Mouse (Mus musculus): Measurements from ENCODE around the gene Hspbap1. TPM values are rescaled to one million over a fixed set of nuclear protein-coding genes. Genes with fewer than 3 reads are reported as not detected.
A peak's percentile ranks its signal among the peaks of the same experiment; 100 is the strongest.

The Hspbap1 gene
- total and polyA plus RNA-seq, 3 experiments: 7.2 to 9.6 TPM; not detected in 1

DNA sequence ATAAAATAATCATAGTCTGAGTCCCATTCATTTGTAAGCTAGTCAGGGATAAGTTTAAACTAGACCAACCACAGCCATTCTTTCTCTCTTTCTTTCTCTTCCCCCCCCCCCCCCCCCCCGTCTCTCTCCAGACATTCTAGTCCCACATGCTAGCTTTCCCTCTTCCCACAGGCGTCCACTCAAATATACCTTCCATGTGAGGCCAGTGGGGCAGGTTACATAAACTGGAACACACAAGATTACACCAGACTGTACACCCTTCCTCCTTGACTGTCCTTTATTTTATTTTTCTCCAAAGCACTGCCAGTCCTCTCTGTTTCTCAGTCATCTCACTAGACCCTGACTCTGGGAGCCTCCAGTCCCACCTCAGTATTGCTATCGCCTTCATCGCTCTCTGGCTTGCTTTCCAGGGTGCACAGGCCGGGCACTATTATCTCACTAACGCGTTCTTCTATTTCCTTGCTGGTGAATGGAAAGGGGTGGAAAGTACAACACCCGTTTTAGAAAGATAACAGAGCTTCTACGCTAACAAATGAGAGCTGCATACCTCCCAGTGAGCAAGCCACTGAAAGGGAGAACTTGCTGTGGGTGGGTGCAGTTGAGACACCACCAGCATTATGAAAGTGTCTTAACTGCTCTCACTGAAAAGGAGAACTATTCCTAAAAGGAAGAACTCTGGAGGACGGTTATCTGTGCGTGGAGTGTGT, 6.4 kb upstream of the Hspbap1 start (continued):
- peak; percentile 51 for TF ChIP-seq MAX (IDR thresholded peaks at IDR 0.05; ENCODE audit: low read length)
- no peak for TF ChIP-seq E2F4 (IDR thresholded peaks at IDR 0.05; ENCODE audit: borderline replicate concordance, low read depth, low read length)
- peak; percentile 72; the same call in 1 of the 2 replicates for TF ChIP-seq BHLHE40 (IDR thresholded peaks at IDR 0.05; ENCODE audit: borderline replicate concordance, low read depth, low read length)
- TF ChIP-seq TCF12 (IDR thresholded peaks at IDR 0.05; ENCODE audit: low read depth, low read length): peak; percentile 90

GRCm38 (mm10) chr16:35764941-35765340, 5.2 kb upstream of the Hspbap1 start:
- H3K27ac ChIP-seq (ENCODE audit: control insufficient read depth, low read depth, low read length): peak overlapping the region; percentile 35

DNA sequence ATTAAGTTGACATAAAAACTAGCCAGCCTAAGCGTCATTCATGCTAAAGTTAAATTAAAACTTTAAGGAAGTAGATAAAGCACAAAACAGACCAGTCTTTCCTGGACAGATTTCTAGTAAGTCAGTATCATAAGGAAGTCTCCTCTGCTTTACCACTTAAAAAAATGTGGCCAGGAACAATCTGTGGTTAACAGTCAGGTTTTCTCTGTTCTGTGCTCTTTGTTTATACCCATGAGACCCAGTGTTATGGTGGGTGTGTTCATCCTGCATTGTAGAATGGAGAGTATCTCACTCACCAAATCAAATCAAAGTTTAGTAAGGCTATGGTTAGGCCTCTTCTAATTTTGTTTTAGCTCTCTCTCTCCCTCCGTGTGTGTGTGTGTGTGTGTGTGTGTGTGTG, 4.7 kb upstream of the Hspbap1 start:
- Histone ChIP-seq H3K4me3 (ENCODE audit: control insufficient read depth in 1 of 2, insufficient read depth in 1 of 2, low read depth in 2 of 2, low read length in 2 of 2) (no peak overlapping the region), H3K79me2 (ENCODE audit: control insufficient read depth, insufficient read depth, low read length, poor library complexity) (peaks cover 5% of the 10 kb centered on the region), H3K9me3 (replicated peaks; ENCODE audit: insufficient read depth, low read length) (no peaks in the 10 kb centered on the region), H3K36me3 (ENCODE audit: control insufficient read depth in 1 of 2, insufficient read depth in 2 of 2, low read length in 2 of 2) (peaks cover 0 to 17% of the 10 kb centered on the region in 2 experiments; a peak in 2 of 4 replicates), H3K27ac (ENCODE audit: control insufficient read depth, low read depth, low read length) (peak overlapping the region; percentile 35; the same call in 1 of the 2 replicates), H3K4me1 (ENCODE audit: control insufficient read depth in 1 of 2, insufficient read depth in 2 of 2, low read length in 2 of 2) (peaks cover 5 to 24% of the 10 kb centered on the region in 2 experiments), H3K9ac (ENCODE audit: control insufficient read depth, low read depth, low read length, poor library complexity, severe bottlenecking) (no peak overlapping the region), H3K27me3 (ENCODE audit: control insufficient read depth in 1 of 2, insufficient read depth in 2 of 2, low read length in 2 of 2) (no peaks in the 10 kb centered on the region)
- peak; percentile 65 for DNase-seq (ENCODE audit: low read depth, low spot score)
- TF ChIP-seq POLR2A (IDR thresholded peaks at IDR 0.05; ENCODE audit: control insufficient read depth in 1 of 2, insufficient read depth in 1 of 2, low read depth in 1 of 2, low read length in 2 of 2, poor library complexity in 1 of 2) (no peak), USF1 (IDR thresholded peaks at IDR 0.05; ENCODE audit: low read depth, low read length) (no peak), TBP (IDR thresholded peaks at IDR 0.05; ENCODE audit: low read depth, low read length) (peak; percentile 39; the same call in 1 of the 2 replicates), MYB (IDR thresholded peaks at IDR 0.05; ENCODE audit: low read depth, low read length) (no peak), MXI1 (IDR thresholded peaks at IDR 0.05; ENCODE audit: low read depth, low read length) (no peak), TAL1 (IDR thresholded peaks at IDR 0.05; ENCODE audit: low read length) (0 out of 2 replicates have a peak, but pooled peaks have one; percentile 8), CTCF (IDR thresholded peaks at IDR 0.05 in 2 of 3, conservative IDR thresholded peaks at IDR 0.05 in 1 of 3; ENCODE audit: control insufficient read depth in 1 of 3, insufficient read depth in 1 of 3, low read depth in 2 of 3, low read length in 3 of 3, poor library complexity in 1 of 3, severe bottlenecking in 1 of 3) (no peak), ETS1 (IDR thresholded peaks at IDR 0.05; ENCODE audit: low read depth, low read length) (peak; percentile 38; the same call in 1 of the 2 replicates), RCOR1 (IDR thresholded peaks at IDR 0.05; ENCODE audit: low read depth, low read length) (peak; percentile 90), MAFK (IDR thresholded peaks at IDR 0.05; ENCODE audit: borderline replicate concordance, low read depth, low read length) (no peak), KAT2A (conservative IDR thresholded peaks at IDR 0.05; ENCODE audit: low read depth, low read length) (no peak), GATA1 (IDR thresholded peaks at IDR 0.05; ENCODE audit: low read depth, low read length) (0 out of 2 replicates have a peak, but pooled peaks have one; percentile 6), CHD2 (IDR thresholded peaks at IDR 0.05; ENCODE audit: low read length) (no peak), ZC3H11A (IDR thresholded peaks at IDR 0.05; ENCODE audit: low read depth, low read length) (no peak), TCF12 (IDR thresholded peaks at IDR 0.05; ENCODE audit: low read depth, low read length) (no peak), ZKSCAN1 (IDR thresholded peaks at IDR 0.05; ENCODE audit: low read depth, low read length) (no peak), ELF1 (IDR thresholded peaks at IDR 0.05; ENCODE audit: low read depth, low read length) (0 out of 2 replicates have a peak, but pooled peaks have one; percentile 9), BHLHE40 (IDR thresholded peaks at IDR 0.05; ENCODE audit: borderline replicate concordance, low read depth, low read length) (no peak)

More at GRCm38 (mm10) chr16:35764941-35765340, 5.2 kb upstream of the Hspbap1 start:
- no peaks in the 10 kb centered on the region for H3K9me3 ChIP-seq (replicated peaks; ENCODE audit: insufficient read depth, low read length)
- no peak for TF ChIP-seq ELF1 (IDR thresholded peaks at IDR 0.05; ENCODE audit: low read depth, low read length)
- no peak for TF ChIP-seq EP300 (IDR thresholded peaks at IDR 0.05; ENCODE audit: low read depth in 1 of 2, low read length in 2 of 2)
- TF ChIP-seq JUND (IDR thresholded peaks at IDR 0.05; ENCODE audit: low read depth, low read length): no peak
- TF ChIP-seq MEF2A (IDR thresholded peaks at IDR 0.05; ENCODE audit: extremely low read depth, insufficient replicate concordance, low read depth, low read length, poor library complexity, severe bottlenecking): no peak
- peak overlapping the region; percentile 0; the same call in 1 of the 2 replicates for H3K9ac ChIP-seq (ENCODE audit: control insufficient read depth, low read depth, low read length, poor library complexity, severe bottlenecking)
- DNase-seq (ENCODE audit: low read depth, low spot score): peak; percentile 54
- H3K36me3 ChIP-seq (ENCODE audit: control insufficient read depth in 1 of 2, insufficient read depth in 2 of 2, low read length in 2 of 2): peaks cover 0 to 17% of the 10 kb centered on the region in 2 experiments; a peak in 2 of 4 replicates
- peaks cover 3% of the 10 kb centered on the region; the same call in 1 of the 2 replicates for H3K79me2 ChIP-seq (ENCODE audit: control insufficient read depth, insufficient read depth, low read length, poor library complexity)
- no peaks in the 10 kb centered on the region for H3K27me3 ChIP-seq (ENCODE audit: control insufficient read depth in 1 of 2, insufficient read depth in 2 of 2, low read length in 2 of 2)
- peaks cover 5 to 24% of the 10 kb centered on the region in 2 experiments for H3K4me1 ChIP-seq (ENCODE audit: control insufficient read depth in 1 of 2, insufficient read depth in 2 of 2, low read length in 2 of 2)
- H3K4me3 ChIP-seq (ENCODE audit: control insufficient read depth in 1 of 2, insufficient read depth in 1 of 2, low read depth in 2 of 2, low read length in 2 of 2): no peak overlapping the region

Data from MEL (cell line).